Mouse (Mus musculus) forebrain, embryonic 10.5 days (tissue): ENCODE measurements around the gene Limk2. TPM values are rescaled to one million over a fixed set of nuclear protein-coding genes. Genes with fewer than 3 reads are reported as not detected.

Experiments
- DNase-seq: peaks from one replicate; pipeline ENCODE4 v3.0.0-alpha.2; 2017; ENCODE audit warnings: low spot score; ENCODE audit errors: extremely low spot score
- H3K27ac ChIP-seq: fragments of 300-500 bp; sonication (generic); 2 replicates; pipeline ENCODE4 v1.5.1; 2016; ENCODE audit warnings: mild to moderate bottlenecking
- H3K27me3 ChIP-seq: fragments of 300-500 bp; sonication (generic); 2 replicates; pipeline ENCODE4 v1.6.1; 2016; ENCODE audit warnings: mild to moderate bottlenecking; ENCODE audit not compliant: poor library complexity, severe bottlenecking
- H3K36me3 ChIP-seq: fragments of 300-500 bp; sonication (generic); replicated peaks from 2 replicates; pipeline ENCODE4 v1.6.1; 2016; ENCODE audit warnings: mild to moderate bottlenecking, moderate library complexity
- H3K4me1 ChIP-seq: fragments of 300-500 bp; sonication (generic); 2 replicates; pipeline ENCODE4 v1.6.1; 2016
- H3K4me3 ChIP-seq: fragments of 300-500 bp; sonication (generic); 2 replicates; pipeline ENCODE4 v1.5.1; 2016; ENCODE audit warnings: mild to moderate bottlenecking, moderate library complexity
- H3K9me3 ChIP-seq: fragments of 300-500 bp; sonication (generic); 2 replicates; pipeline ENCODE4 v1.6.1; 2016; ENCODE audit warnings: mild to moderate bottlenecking, moderate library complexity
- WGBS: fragments of 180-500 bp; shearing (Covaris S2); methylation state at CpG from one replicate; pipeline ENCODE4 v1.1.7; 2016; 5-methylcytosine and 5-hydroxymethylcytosine counted together
- polyA plus RNA-seq: library from polyadenylated mRNA; unstranded; fragments of >200 nt; fragmentation: Nextera tagmentation; extraction: Ambion mirVana; gene quantifications from 2 replicates; pipeline ENCODE4 v1.2.1, GENCODE M21; 2016

Limk2 gene
- polyA plus RNA-seq, 1 experiment from 2014 or later, result 43.1 TPM

DNA sequence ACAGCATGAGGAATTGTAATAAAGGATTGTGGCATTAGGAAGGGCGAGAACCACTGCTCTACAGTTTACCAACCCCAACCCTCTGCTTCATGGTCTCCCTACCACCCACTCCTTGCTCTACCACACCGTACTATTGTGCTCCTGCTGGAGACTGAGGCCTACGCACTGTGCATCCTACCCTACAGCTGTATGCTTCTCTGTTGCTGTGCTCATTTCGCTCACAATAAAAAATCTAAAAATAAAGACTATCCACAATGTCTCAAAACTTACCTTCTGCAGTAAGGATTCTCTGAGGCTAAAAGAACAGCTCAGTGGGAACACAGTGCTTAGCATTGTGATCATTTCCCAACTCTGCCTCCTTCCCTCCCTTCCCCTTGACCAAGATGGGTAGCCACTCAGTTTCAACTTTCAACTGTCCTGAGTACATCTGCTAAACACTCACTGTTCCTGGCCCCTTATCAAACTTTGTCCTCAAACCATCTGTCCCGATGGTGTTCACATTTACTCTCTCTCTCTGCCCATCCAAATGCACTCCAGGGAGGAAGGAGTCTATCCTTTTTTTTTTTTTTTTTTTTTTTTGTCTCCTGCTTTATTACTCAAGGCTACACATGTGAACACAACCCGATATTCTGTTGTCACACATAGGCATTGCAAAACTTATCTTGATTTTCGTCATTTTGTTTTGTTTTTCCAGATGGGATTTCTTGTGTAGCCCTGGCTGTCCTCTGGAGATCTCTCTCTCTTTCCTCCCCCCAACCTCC is 4.5 kb downstream of the Limk2 start:
- H3K4me3 ChIP-seq, result no peak overlapping the region
- DNase-seq, result no peak
- H3K9me3 ChIP-seq, result no peaks in the 10 kb centered on the region
- WGBS, result 90% methylated on average over 7 of the region's 7 CpGs
- H3K27ac ChIP-seq, result no peak overlapping the region
- H3K27me3 ChIP-seq, result no peaks in the 10 kb centered on the region
- peaks cover 19% of the 10 kb centered on the region for H3K4me1 ChIP-seq
- no peaks in the 10 kb centered on the region for H3K36me3 ChIP-seq

- H3K36me3 ChIP-seq, result no peaks in the 10 kb centered on the region
- 89% methylated on average over 3 of the region's 3 CpGs for WGBS
- no peak overlapping the region for H3K4me3 ChIP-seq
- H3K4me1 ChIP-seq, result peaks cover 7% of the 10 kb centered on the region
- H3K27ac ChIP-seq, result no peak overlapping the region
- no peaks in the 10 kb centered on the region for H3K9me3 ChIP-seq
- no peaks in the 10 kb centered on the region for H3K27me3 ChIP-seq
- DNase-seq, result no peak
Measured at GRCm38 (mm10) chr11:3403024-3403423, 6.0 kb downstream of the Limk2 start.

GRCm38 (mm10) chr11:3398318-3398717 is 10.7 kb downstream of the Limk2 start:
- peaks cover 20% of the 10 kb centered on the region for H3K4me1 ChIP-seq
- no peaks in the 10 kb centered on the region for H3K27me3 ChIP-seq
- H3K9me3 ChIP-seq, result no peaks in the 10 kb centered on the region
- no peak overlapping the region for H3K27ac ChIP-seq
- no peak for DNase-seq
- peaks cover 10% of the 10 kb centered on the region for H3K36me3 ChIP-seq
- H3K4me3 ChIP-seq, result no peak overlapping the region
- 92% methylated on average over 1 of the region's 1 CpGs for WGBS

- H3K9me3 ChIP-seq, result no peaks in the 10 kb centered on the region
- H3K27ac ChIP-seq, result no peak overlapping the region
- peaks cover 20% of the 10 kb centered on the region for H3K36me3 ChIP-seq
- no peak overlapping the region for H3K4me3 ChIP-seq
- H3K27me3 ChIP-seq, result no peaks in the 10 kb centered on the region
- peaks cover 20% of the 10 kb centered on the region for H3K4me1 ChIP-seq
- 64% methylated on average over 8 of the region's 8 CpGs for WGBS
- no peak for DNase-seq
Measured at GRCm38 (mm10) chr11:3396562-3396961, 12.4 kb downstream of the Limk2 start.

GRCm38 (mm10) chr11:3396091-3396490 is 12.9 kb downstream of the Limk2 start:
- 76% methylated on average over 3 of the region's 3 CpGs for WGBS
- DNase-seq, result no peak
- peaks cover 22% of the 10 kb centered on the region for H3K36me3 ChIP-seq
- H3K27ac ChIP-seq, result no peak overlapping the region
- H3K27me3 ChIP-seq, result no peaks in the 10 kb centered on the region
- H3K4me3 ChIP-seq, result no peak overlapping the region
- no peaks in the 10 kb centered on the region for H3K9me3 ChIP-seq
- peaks cover 20% of the 10 kb centered on the region for H3K4me1 ChIP-seq

GRCm38 (mm10) chr11:3394520-3394919 is 14.5 kb downstream of the Limk2 start:
- 53% methylated on average over 5 of the region's 5 CpGs for WGBS
- Histone ChIP-seq H3K36me3 (peaks cover 32% of the 10 kb centered on the region), H3K9me3 (no peaks in the 10 kb centered on the region), H3K4me1 (peaks cover 20% of the 10 kb centered on the region), H3K27me3 (no peaks in the 10 kb centered on the region), H3K4me3 (no peak overlapping the region), H3K27ac (no peak overlapping the region)
- DNase-seq, result no peak

- Histone ChIP-seq H3K27me3 (no peaks in the 10 kb centered on the region), H3K4me3 (no peak overlapping the region), H3K27ac (no peak overlapping the region), H3K4me1 (peaks cover 20% of the 10 kb centered on the region), H3K36me3 (peaks cover 46% of the 10 kb centered on the region), H3K9me3 (no peaks in the 10 kb centered on the region)
- DNase-seq, result no peak
- WGBS, result 91% methylated on average over 8 of the region's 8 CpGs
Measured at GRCm38 (mm10) chr11:3392526-3392925, 16.5 kb downstream of the Limk2 start.

DNA sequence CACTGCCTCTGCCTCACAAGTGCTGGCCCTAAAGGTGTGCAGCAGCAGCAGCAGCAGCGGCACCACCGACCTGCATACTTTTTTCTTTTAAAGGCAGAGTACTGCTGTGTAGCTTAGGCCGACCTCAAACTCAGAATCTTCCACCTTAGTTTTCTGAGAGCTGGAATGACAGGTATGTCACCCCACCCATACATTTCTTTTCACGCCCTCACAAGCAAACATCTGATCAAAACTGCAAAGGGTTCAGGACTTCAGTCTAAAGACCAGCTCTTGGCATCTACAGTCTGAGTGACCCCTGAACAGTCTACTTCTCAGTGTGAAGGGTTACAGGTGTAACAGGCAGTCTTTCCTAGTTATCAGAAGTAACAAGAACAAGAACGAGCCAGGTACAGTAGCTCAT is 18.2 kb downstream of the Limk2 start:
- WGBS, result 85% methylated on average over 5 of the region's 5 CpGs
- H3K36me3 ChIP-seq, result peaks cover 50% of the 10 kb centered on the region
- no peaks in the 10 kb centered on the region for H3K27me3 ChIP-seq
- DNase-seq, result no peak
- no peak overlapping the region for H3K4me3 ChIP-seq
- no peak overlapping the region for H3K27ac ChIP-seq
- no peaks in the 10 kb centered on the region for H3K9me3 ChIP-seq
- peaks cover 11% of the 10 kb centered on the region for H3K4me1 ChIP-seq

DNA sequence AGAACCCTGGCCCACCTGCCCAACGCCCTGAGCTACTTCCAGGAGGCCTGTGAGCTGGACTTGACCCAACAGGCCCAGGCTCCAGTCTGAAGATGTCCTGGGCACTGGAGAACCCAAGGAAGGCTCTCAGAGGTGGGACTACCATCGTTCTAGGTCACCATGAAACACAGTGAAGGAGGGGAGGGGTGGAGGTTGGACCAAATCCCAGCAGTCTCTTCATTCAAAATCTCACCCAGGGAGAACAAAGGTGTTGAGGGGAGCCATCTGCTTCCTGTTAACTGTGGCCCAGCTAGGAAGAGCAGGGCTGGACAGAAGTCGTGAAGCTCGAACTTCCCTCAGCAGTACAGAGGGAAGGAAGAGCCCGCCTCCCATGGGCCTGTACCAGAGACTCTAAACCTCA is 19.0 kb downstream of the Limk2 start:
- Histone ChIP-seq H3K4me3 (no peak overlapping the region), H3K9me3 (no peaks in the 10 kb centered on the region), H3K27me3 (no peaks in the 10 kb centered on the region), H3K36me3 (peaks cover 48% of the 10 kb centered on the region), H3K4me1 (peaks cover 11% of the 10 kb centered on the region), H3K27ac (0 out of 2 replicates have a peak overlapping the region, but pooled peaks have one; percentile 2)
- no peak for DNase-seq
- WGBS, result 76% methylated on average over 5 of the region's 5 CpGs

DNA sequence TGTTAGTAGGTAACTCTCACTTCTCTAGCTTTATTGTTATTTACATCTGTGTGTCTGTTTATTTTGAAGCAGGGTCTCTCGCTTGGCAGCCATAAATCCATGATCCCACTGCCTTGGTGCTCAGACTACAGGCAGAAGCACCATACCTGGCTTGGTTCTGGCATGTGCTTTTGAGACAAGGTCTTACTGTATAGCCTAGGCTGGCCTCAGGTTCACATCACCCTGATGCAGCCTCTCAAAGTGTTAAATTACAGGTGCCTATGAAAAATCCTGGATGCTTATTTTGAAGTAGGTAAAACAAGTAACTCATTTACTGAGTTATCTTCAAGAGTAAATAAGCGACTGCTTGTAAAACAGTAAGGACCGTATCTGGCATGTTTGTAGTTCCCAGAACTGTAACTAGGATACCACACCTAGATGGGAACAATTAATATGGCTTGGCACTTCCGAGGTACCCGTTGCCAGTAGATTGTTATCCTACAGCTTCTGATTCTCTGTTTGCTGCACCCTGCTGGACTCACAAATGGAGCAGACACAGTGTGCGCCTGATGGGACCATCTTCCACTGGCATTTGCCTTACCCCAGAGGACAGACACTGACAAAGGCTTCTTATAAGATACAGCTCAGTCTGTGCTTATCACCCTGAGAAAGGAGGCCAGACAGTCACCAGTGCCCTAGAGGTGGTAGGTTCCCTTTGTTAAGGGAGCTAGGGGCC is 21.4 kb downstream of the Limk2 start:
- peaks cover 69% of the 10 kb centered on the region for H3K36me3 ChIP-seq
- H3K4me1 ChIP-seq, result peaks cover 7% of the 10 kb centered on the region
- H3K27me3 ChIP-seq, result no peaks in the 10 kb centered on the region
- DNase-seq, result no peak
- 92% methylated on average over 6 of the region's 6 CpGs for WGBS
- H3K4me3 ChIP-seq, result no peak overlapping the region
- no peak overlapping the region for H3K27ac ChIP-seq
- peaks cover 7% of the 10 kb centered on the region; the same call in 1 of the 2 replicates for H3K9me3 ChIP-seq

GRCm38 (mm10) chr11:3386941-3387368 is 22.0 kb downstream of the Limk2 start:
- H3K36me3 ChIP-seq, result peaks cover 71% of the 10 kb centered on the region
- peak; percentile 71 for DNase-seq
- H3K4me1 ChIP-seq, result peaks cover 11% of the 10 kb centered on the region
- 32% methylated on average over 4 of the region's 4 CpGs for WGBS
- no peak overlapping the region for H3K27ac ChIP-seq
- H3K4me3 ChIP-seq, result no peak overlapping the region
- H3K27me3 ChIP-seq, result no peaks in the 10 kb centered on the region
- peaks cover 7% of the 10 kb centered on the region; the same call in 1 of the 2 replicates for H3K9me3 ChIP-seq

DNA sequence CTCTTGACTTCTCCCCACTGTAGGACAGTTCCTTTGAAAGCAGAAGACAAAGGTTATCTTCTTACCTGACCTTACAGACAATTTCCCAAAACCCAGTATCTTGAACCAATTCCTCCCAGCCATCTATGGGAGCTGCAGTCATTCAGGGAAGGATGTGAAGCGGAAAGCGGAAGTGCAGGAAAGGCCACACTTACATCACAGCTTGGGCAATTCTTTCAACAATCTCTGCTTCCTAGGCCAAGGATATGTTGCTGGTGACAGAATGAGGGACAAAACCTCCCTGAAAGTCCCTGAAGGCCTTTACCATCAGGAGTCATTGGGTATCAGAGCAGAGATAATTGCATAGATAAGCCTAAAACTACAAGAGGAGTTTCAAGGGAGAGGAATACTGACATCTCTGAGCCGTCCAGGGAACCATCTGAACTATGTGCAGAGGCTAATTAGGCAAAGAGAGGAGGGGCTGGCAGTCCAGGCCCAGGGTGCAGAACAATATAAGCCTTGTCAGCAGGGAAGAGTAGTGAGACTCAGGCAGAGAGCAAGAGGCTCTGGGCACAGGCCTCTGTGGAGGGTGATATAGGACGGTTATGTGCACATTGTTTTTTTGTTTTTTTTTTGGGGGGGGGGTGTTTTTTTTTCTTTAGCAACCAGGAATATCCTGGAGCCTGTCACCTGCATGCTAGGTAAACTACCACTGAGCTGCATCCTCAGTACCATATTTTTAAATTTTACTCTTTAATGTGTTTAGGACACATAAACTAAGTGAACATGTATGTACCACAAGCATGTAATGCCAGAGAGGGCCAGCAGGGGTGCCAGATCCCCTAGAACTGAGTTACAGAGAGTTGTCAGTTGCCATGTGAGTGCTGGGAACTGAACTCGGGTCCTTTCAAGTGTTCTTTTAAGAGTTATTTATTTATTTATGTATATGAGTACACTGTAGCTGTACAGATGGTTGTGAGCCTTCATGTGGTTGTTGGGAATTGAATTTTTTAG is 26.1 kb downstream of the Limk2 start:
- 66% methylated on average over 5 of the region's 5 CpGs for WGBS
- Histone ChIP-seq H3K4me1 (peaks cover 11% of the 10 kb centered on the region), H3K27me3 (no peaks in the 10 kb centered on the region), H3K4me3 (no peak overlapping the region), H3K27ac (no peak overlapping the region), H3K9me3 (peaks cover 7% of the 10 kb centered on the region; the same call in 1 of the 2 replicates), H3K36me3 (peaks cover 48% of the 10 kb centered on the region)
- DNase-seq, result no peak
